Mouse (Mus musculus) heart, adult 2 months (tissue): ENCODE results near the gene Gm21317.
"Not testable (repeated sequence)": the region's sequence is repeated elsewhere in the genome, so short reads cannot be mapped to it uniquely, and the experiment has no call there.

Experiments used
- CTCF ChIP-seq: fragments of 200-600 bp; IDR thresholded peaks from 2 replicates; pipeline ENCODE4 v1.8.1; 2022; ENCODE audit warnings: antibody characterized with exemption, mild to moderate bottlenecking, moderate library complexity
- POLR2A ChIP-seq: fragments of 200-500 bp; IDR thresholded peaks from 2 replicates; pipeline ENCODE4 v1.6.1; 2011; ENCODE audit warnings: mild to moderate bottlenecking, low read depth, low read length, control low read depth; ENCODE audit not compliant: insufficient read depth

DNA sequence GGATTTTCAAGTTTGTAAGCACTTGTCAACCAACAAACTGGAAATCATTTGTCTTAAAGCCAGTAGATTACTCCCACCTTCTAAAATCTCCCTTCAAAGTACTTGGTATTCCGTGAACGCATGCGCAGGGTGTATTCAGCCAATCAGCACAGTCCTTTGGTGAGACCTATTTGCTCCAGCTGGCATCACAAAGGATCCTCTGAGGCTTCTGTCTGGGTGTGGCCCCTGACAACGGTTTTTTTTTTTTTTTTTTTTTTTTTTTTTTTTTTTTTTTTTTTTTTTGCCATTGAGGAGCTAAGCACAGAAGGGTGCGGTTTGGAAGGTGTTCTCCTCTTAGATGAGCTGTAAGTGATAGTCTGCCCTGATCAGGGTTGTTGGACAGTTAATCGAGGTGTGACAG lies at the start of gene Gm21317:
- TF ChIP-seq POLR2A, CTCF: not testable (repeated sequence)
